ENCODE assay signal across 14 mouse cellular contexts in the genomic region with DNA sequence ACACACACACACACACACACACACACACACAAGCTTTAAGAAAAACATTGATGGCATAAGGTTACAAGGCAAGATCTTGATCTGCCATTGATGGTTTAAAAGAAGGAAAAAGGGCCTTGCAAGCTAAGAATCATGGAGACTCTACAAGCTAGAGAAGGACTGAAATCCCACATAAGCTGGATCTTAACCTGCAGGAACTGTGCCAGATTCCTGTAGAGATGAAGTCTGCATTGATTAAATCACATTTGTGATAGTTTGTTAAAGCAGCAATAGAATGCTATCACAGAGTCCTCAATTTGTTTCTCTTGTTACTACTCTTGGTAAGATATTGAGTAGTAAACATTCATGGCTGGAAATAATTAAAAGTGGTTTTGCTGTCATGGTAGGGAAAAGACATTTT.
DNase-seq lines count a peak whose midpoint lies in the region.
"Had no signal": no experiment of that assay in that cellular context is flagged by ENCODE, and none has a peak within 500 bp of the region (broad histone marks: within the 10 kb centered on the region; RNA-seq: fewer than 3 reads in every experiment).

No protein-coding gene starts in this region.

- peak; percentile 53 to 57 for DNase-seq in cerebellum, postnatal 10 days
- no peak for DNase-seq in cerebellum, postnatal 25 days
- peak; percentile 13 to 35 for DNase-seq in cerebellum, postnatal 14 days
- DNase-seq in cerebellum, postnatal 4 days (ENCODE audit: low spot score in 2 of 2), result no peak
- DNase-seq: adrenal gland, adult 2 months; adrenal gland, adult 8-10 months; adrenal gland, postnatal 10 days; adrenal gland, postnatal 14 days; adrenal gland, postnatal 25 days; adrenal gland, postnatal 36 days; B cell, adult 2 months; cerebellum, adult 11 months; cerebellum, adult 11-12 months; cerebellum, adult 18-20 months had no signal

Comparison
In these comparisons a context has a peak if more than half of its experiments do, and no peak if none do; other contexts are left out.
1. DNase-seq: peak in cerebellum, postnatal 10 days (2 of 2) and cerebellum, postnatal 14 days (2 of 2); none in cerebellum, postnatal 25 days (0 of 2) and cerebellum, postnatal 4 days (0 of 2).